Mouse (Mus musculus) megakaryocyte, embryonic 14.5 days (primary cell): Measurements from ENCODE around the gene Man2a2. TPM values are rescaled to one million over a fixed set of nuclear protein-coding genes. Genes with fewer than 3 reads are reported as not detected.

Experiments
- H3K27me3 ChIP-seq: replicated peaks from 2 replicates; pipeline ENCODE3; 2012; ENCODE audit warnings: inconsistent platforms
- H3K36me3 ChIP-seq: replicated peaks from 2 replicates; pipeline ENCODE3; 2012; ENCODE audit warnings: low read length, inconsistent platforms, mixed read lengths
- H3K4me1 ChIP-seq: 2 replicates; pipeline ENCODE4 v1.6.1; 2012; ENCODE audit warnings: inconsistent platforms
- H3K4me3 ChIP-seq: replicated peaks from 2 replicates; pipeline ENCODE3; 2012; ENCODE audit warnings: moderate library complexity, mild to moderate bottlenecking, inconsistent platforms
- H3K9me3 ChIP-seq: 2 replicates; pipeline ENCODE4 v1.6.1; 2012; ENCODE audit warnings: inconsistent platforms
- FLI1 ChIP-seq: IDR thresholded peaks from 2 replicates; pipeline ENCODE4 v1.6.1; 2012; ENCODE audit warnings: low read length, inconsistent platforms, mixed read lengths
- GATA1 ChIP-seq: IDR thresholded peaks from 3 replicates; pipeline ENCODE4 v1.6.1; 2012; ENCODE audit warnings: mixed read lengths, low read length, inconsistent platforms, borderline replicate concordance
- polyA plus RNA-seq: library from polyadenylated mRNA; stranded (reverse); fragments of >175 nt; gene quantifications from 2 replicates; pipeline ENCODE4 v1.2.3, GENCODE M21; 2012; ENCODE audit warnings: low replicate concordance; ENCODE audit not compliant: insufficient read depth

Man2a2 gene
- polyA plus RNA-seq, 1 experiment = 36.1 TPM

DNA sequence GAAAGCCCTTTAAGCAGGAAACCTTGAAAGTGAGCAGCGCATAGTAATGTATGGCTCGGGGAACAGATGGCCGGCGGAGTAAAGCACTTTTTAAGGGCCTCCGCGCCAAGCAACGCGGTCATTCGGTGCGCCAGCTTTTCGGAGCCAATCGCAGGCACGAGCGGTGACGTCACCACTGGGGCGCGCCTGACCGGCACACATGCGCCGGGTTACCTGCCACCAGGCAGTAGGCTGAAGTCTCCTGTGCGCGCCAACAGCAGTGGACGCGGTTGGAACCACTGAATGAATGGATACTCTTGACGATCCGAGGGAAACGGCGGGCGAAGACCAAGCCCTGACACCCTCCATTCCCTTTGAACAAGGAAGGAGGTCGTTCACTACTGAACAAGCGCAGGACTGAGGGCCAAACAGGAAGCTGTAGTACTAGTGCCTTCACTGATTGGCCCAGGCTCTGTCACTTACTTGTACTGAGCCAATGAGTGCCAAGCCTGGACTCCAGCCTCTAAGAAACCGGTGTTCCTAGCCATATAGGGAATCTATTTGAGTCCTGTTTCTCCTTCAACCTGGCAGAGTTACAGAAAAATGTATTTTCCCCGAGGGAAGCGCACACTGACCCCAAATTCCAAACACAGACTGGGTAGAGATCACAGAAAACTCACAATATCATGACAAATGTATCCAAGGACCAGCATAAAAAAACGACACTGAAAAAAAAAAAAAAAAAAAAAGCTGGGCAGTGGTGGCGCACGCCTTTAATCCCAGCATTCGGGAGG is 46.9 kb downstream of the Man2a2 start, which contains the start of gene Rccd1:
Rccd1 (minus strand) TSS at position 412 of the 773 bp plus-strand sequence.
- Histone ChIP-seq H3K4me1 (peaks cover 52% of the 10 kb centered on the region), H3K27me3 (no peaks in the 10 kb centered on the region), H3K9me3 (no peaks in the 10 kb centered on the region), H3K36me3 (peaks cover 64% of the 10 kb centered on the region), H3K4me3 (peak within 1 kb of the TSS; percentile 98)
- TF ChIP-seq FLI1 (no peak), GATA1 (no peak)

DNA sequence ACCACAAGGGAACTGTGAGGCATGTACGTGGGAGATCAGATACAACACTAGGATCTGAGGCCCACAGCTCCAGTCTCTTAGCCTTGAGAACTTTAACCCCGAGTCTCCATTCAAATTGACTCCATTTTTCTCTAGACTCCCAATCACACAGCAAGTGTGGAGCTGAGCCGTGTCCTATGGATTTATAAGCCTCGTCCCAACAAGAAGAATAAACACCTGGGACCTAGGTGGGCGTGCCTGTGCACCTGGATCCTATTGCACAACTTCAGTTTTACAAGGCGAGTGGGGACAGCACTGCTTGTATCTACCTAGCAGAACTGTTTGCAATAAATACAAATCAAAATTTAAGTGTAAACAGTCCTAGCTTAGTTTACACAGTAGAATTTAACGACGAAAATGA is 47.8 kb downstream of the Man2a2 start:
- peak overlapping the region; percentile 98 for H3K4me3 ChIP-seq
- TF ChIP-seq FLI1 (no peak), GATA1 (no peak)
- H3K4me1 ChIP-seq = peaks cover 56% of the 10 kb centered on the region
- H3K27me3 ChIP-seq = no peaks in the 10 kb centered on the region
- H3K36me3 ChIP-seq = peaks cover 63% of the 10 kb centered on the region
- H3K9me3 ChIP-seq = no peaks in the 10 kb centered on the region

- peaks cover 56% of the 10 kb centered on the region for H3K36me3 ChIP-seq
- no peaks in the 10 kb centered on the region for H3K9me3 ChIP-seq
- H3K4me3 ChIP-seq = no peak overlapping the region
- TF ChIP-seq GATA1 (no peak), FLI1 (no peak)
- H3K27me3 ChIP-seq = no peaks in the 10 kb centered on the region
- peaks cover 27% of the 10 kb centered on the region for H3K4me1 ChIP-seq
Observed at GRCm38 (mm10) chr7:80319846-80320496, 51.2 kb downstream of the Man2a2 start.

DNA sequence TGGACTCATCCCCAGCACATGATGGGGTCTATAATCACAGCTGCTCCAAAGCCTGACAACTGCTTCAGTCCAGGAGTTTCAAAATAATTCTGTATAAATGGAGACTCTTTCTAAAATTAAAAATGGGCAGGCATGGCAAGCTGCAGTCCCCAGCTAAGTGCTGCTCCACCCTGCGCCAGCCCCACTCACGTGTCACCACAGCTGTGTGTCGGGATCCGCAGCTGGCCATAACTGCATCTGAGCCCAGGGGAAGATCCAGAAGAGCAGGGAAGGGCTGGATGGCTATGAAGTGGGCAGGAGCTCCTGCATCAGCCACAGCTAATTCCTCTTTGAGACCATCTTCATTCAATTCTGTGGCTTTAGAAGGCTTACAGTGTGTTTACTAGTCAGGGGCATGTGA is 52.5 kb downstream of the Man2a2 start:
- no peak overlapping the region for H3K4me3 ChIP-seq
- H3K9me3 ChIP-seq = no peaks in the 10 kb centered on the region
- peaks cover 29% of the 10 kb centered on the region for H3K4me1 ChIP-seq
- H3K36me3 ChIP-seq = peaks cover 67% of the 10 kb centered on the region
- TF ChIP-seq FLI1 (no peak), GATA1 (no peak)
- no peaks in the 10 kb centered on the region for H3K27me3 ChIP-seq

- no peak overlapping the region for H3K4me3 ChIP-seq
- TF ChIP-seq FLI1 (no peak), GATA1 (no peak)
- no peaks in the 10 kb centered on the region for H3K9me3 ChIP-seq
- peaks cover 78% of the 10 kb centered on the region for H3K36me3 ChIP-seq
- H3K27me3 ChIP-seq = no peaks in the 10 kb centered on the region
- peaks cover 19% of the 10 kb centered on the region for H3K4me1 ChIP-seq
Observed at GRCm38 (mm10) chr7:80317439-80318115, 53.6 kb downstream of the Man2a2 start.

DNA sequence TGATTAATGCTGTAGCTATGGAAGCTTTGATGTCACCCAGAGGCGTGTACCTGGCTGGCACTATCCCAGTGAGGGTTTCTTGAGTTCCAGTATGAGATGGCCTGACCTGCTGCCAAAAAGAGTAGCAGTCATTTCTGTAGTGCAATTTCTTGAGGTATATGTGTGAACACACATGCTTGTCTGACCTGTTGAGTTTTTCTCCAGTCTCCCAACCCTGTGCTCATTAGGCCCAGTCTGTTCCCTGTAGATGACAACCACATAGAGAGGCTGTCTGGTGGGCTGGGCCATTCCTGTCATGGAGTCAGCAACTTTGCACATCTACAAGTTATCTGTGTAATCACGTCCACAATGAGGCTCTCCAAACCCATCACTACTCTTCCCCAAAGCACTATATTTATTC is 55.4 kb downstream of the Man2a2 start:
- no peaks in the 10 kb centered on the region for H3K27me3 ChIP-seq
- H3K9me3 ChIP-seq = no peaks in the 10 kb centered on the region
- H3K36me3 ChIP-seq = peaks cover 92% of the 10 kb centered on the region
- H3K4me3 ChIP-seq = no peak overlapping the region
- peaks cover 12% of the 10 kb centered on the region for H3K4me1 ChIP-seq
- no peak for TF ChIP-seq FLI1
- no peak for TF ChIP-seq GATA1

GRCm38 (mm10) chr7:80310771-80311170 is 60.4 kb downstream of the Man2a2 start:
- peaks cover 97% of the 10 kb centered on the region for H3K36me3 ChIP-seq

DNA sequence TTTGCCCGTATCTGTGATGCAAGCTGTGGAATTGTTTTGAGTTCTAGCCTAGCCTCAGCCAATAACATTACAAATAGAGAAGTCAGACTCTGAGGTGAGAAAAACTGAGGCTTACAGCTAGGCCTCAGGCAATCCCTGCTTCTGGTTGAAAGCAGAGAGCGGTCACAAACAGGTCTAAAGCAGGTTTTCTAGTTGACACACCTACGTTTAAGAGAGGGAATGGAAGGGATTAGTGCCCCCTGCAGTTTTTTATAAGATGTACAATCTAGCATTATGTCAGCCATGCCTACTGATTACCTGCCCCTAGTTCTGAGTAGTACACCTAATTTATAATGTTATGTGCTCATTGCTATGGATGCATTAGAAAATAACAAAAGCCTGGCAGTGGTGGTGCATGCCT is 63.4 kb downstream of the Man2a2 start:
- H3K9me3 ChIP-seq = no peaks in the 10 kb centered on the region
- no peak overlapping the region for H3K4me3 ChIP-seq
- TF ChIP-seq GATA1 (no peak), FLI1 (no peak)
- H3K27me3 ChIP-seq = no peaks in the 10 kb centered on the region
- H3K36me3 ChIP-seq = peaks cover 97% of the 10 kb centered on the region
- H3K4me1 ChIP-seq = no peaks in the 10 kb centered on the region

More at GRCm38 (mm10) chr7:80310771-80311170, 60.4 kb downstream of the Man2a2 start:
- peaks cover 4% of the 10 kb centered on the region; the same call in 1 of the 2 replicates for H3K4me1 ChIP-seq
- H3K27me3 ChIP-seq = no peaks in the 10 kb centered on the region
- H3K9me3 ChIP-seq = no peaks in the 10 kb centered on the region
- TF ChIP-seq FLI1 (no peak), GATA1 (no peak)
- no peak overlapping the region for H3K4me3 ChIP-seq

DNA sequence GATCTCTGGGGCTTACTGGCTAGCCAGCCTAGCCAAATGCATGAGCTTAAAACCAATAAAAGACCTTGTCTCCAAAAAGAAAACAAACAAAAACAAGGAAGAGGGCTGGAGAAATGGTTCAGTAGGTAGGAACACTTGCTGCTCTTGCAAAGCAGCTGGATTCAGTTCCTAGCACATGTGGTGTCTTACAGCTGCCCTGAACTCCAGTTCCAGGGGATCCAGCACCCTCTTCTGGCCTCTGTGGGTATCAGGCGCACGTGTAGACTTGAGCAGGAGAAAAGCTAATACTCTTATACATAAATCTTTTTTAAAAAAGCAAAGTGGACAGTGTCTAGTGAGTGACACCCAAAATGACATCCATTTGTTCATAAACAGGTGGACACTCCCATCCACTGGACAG is 69.7 kb downstream of the Man2a2 start:
- peaks cover 84% of the 10 kb centered on the region for H3K36me3 ChIP-seq
- H3K9me3 ChIP-seq = no peaks in the 10 kb centered on the region

More for the DNA sequence above, 69.7 kb downstream of the Man2a2 start:
- Histone ChIP-seq H3K4me3 (no peak overlapping the region), H3K27me3 (no peaks in the 10 kb centered on the region), H3K4me1 (peaks cover 36% of the 10 kb centered on the region)
- TF ChIP-seq GATA1 = no peak
- no peak for TF ChIP-seq FLI1
